8 mouse cellular contexts compared by ENCODE assay signal in genomic region chr13:34715437-34715838, GRCm38 (mm10). TPM values are rescaled to one million over a fixed set of nuclear protein-coding genes. Genes with fewer than 3 reads are reported as not detected.
DNase-seq lines count a peak whose midpoint lies in the region.

No protein-coding gene starts in this region.

- DNase-seq in adrenal gland, adult (ENCODE audit: inconsistent age in 2 of 2, low spot score in 1 of 2) = peak; percentile 76 to 90
- no peak for DNase-seq in adrenal gland, postnatal 4 days (ENCODE audit: low spot score in 2 of 2)
- DNase-seq in MN1 (ENCODE audit: low spot score) = peak; percentile 70
- peak; percentile 33 for DNase-seq in gastrocnemius, postnatal 14 days
- peak; percentile 66 to 86 for DNase-seq in left cerebral cortex, postnatal 14 days (ENCODE audit: low spot score in 2 of 2)
- DNase-seq in cerebellum, adult 11-12 months = no peak
- DNase-seq in ovary, postnatal 36 days (ENCODE audit: low spot score) = no peak
- no peak for DNase-seq in cerebellum, postnatal 4 days (ENCODE audit: low spot score in 2 of 2)

- intact Hi-C loops in gastrocnemius, postnatal 14 days (cut with DNase I; ENCODE audit: low total_unique reads) = no loop called here
- intact Hi-C loops in left cerebral cortex, postnatal 14 days (cut with DNase I) = no loop called here

RNA-seq across cellular contexts. Expression of gene Fam50b, which starts 19.2 kb away (rescaled TPM):
- total RNA-seq in adrenal gland, postnatal 4 days (2021) = not detected
- not detected for total RNA-seq in gastrocnemius, postnatal 14 days (2021)
- not detected for total RNA-seq in left cerebral cortex, postnatal 14 days (2021)

Comparison
In these comparisons a context has a peak if more than half of its experiments do, and no peak if none do; other contexts are left out.
1. DNase-seq: peak in adrenal gland, adult (2 of 2), MN1 (single experiment), gastrocnemius, postnatal 14 days (single experiment) and left cerebral cortex, postnatal 14 days (2 of 2); none in adrenal gland, postnatal 4 days (0 of 2), cerebellum, adult 11-12 months (single experiment), ovary, postnatal 36 days (single experiment) and cerebellum, postnatal 4 days (0 of 2).